Mouse (Mus musculus) testis, postnatal 10 days (tissue): ENCODE measurements at regions not wholly inside any gene's neighbourhood (a gene's known extent, or its start where the extent isn't known, plus 50 kb on each side); places are given as distances from the start of the nearest gene placed in this dataset.

Source experiments
- DNase-seq: peaks from one replicate; pipeline ENCODE4 v3.0.0; 2021; ENCODE audit warnings: low spot score

DNA sequence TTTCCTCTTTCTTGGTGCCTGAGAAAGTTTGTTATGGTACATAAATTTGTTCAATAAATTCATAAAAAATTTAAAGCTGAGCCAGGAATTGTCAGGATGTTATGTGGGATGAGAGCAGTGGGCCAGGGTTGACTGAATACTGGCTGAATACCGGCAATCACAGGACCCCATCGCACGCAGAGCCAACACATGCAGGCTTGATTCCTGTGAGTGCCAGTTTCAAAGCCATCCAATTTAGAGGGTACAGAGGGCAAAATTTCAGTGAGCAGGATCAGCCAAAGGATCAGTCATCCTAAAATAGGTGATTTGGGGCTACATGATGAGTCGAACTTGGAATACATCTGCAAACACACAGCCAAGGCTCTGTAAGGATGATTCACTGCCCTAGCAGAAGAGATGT, 583.6 kb upstream of the Nectin3 start:
- no peak for DNase-seq

- DNase-seq = no peak
Observed at GRCm38 (mm10) chr16:47080330-47080729, 582.0 kb upstream of the Nectin3 start.

GRCm38 (mm10) chr16:47059293-47059963, 561.1 kb upstream of the Nectin3 start:
- no peak for DNase-seq

DNA sequence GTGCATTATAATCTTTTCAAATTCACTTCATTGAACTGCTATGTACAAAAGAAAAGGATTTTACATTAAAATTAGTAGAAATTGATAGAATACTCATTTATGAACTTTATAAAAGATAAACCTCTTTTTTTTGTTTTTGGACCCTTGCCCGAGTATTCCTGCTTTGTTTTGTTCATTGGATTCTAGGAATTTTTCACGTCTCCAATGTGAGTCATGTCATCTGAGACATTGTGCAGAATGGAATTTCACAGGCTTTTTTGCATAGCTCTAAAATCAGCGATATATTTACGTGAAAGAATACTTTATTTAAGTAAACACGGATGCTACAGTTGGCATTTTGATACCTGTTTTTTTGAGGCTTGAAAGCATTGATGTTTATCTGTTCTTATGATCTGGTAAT, 560.5 kb upstream of the Nectin3 start:
- no peak for DNase-seq

- DNase-seq = no peak
Observed at GRCm38 (mm10) chr16:47025971-47026370, 527.6 kb upstream of the Nectin3 start.

- no peak for DNase-seq
Observed at GRCm38 (mm10) chr16:47017486-47017885, 519.2 kb upstream of the Nectin3 start.

DNA sequence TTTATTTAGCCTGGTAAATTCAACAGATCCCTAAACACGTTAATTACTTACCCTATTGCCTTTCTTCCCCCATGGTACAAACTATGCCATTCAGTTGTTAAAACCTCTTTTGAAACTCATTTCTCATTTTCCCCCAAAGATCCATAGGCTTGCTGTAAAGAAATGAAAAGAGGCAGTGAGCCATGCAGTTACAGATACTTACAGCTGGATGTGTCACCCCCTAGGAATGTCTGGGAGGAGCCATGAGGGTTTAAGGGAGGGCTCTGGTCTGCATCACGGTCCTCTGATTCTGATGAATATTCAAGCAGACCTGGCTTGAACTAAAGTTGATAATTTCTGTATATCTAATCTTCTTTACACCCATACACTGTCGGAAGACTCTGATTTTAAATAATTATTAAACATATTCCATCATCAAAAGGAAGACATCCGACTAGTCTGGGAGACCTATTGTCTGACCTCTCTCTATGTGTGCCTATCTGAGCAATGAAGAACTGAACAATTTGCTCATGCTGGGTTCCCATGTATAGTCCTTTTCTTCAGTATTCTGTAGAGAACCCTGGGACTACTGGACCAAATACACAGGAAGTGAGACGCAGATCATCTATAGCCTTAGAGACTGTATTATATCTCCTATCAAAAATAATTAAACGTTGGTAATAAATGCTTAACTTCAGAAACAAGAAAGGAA, 484.7 kb upstream of the Nectin3 start:
- no peak for DNase-seq

- no peak for DNase-seq
Observed at GRCm38 (mm10) chr16:46982272-46982909, 484.1 kb upstream of the Nectin3 start.

GRCm38 (mm10) chr16:46965741-46966140, 467.4 kb upstream of the Nectin3 start:
- DNase-seq = no peak

DNA sequence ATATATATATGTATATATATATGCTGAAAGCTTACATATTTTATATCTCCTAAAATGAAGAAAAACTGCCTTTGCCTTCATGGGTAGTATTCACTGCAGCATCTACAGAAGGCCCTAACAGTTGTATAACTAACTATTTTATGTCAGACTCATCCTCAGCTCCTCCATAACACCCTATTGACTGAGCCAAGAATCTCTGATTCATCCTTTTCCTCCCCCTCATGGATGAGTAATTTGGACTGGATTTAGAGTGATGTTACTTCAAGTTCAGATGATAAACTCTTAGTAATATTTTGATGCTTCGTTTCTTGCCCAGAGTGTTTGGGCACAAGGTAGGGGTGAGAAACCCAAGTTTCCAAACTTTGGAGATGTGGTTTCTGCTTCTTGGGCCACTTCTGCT, 458.7 kb upstream of the Nectin3 start:
- no peak for DNase-seq

- DNase-seq = peak; percentile 48
Observed at GRCm38 (mm10) chr16:46926060-46926459, 427.7 kb upstream of the Nectin3 start.

GRCm38 (mm10) chr16:46894576-46895203, 396.4 kb upstream of the Nectin3 start:
- no peak for DNase-seq

- DNase-seq = no peak
Observed at GRCm38 (mm10) chr16:46878739-46879138, 380.4 kb upstream of the Nectin3 start.

DNA sequence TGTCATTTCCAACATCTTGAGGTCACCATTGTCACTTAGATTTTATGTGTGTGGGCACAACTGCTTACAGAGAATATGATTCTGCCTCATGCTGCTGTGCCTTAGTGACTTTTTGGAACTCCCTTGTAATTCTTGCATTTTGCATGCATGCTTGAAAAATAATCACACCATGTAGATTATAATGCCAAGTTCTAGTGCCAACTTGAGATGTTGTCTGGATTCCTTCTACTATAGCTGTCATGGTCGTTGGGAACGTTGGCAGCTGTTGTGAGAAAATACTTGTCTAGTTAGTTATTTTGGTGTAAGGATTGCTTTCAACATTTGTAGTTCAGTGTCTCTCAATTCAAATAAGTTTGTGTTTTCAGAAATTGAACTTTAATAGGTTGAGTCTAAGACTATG, 365.6 kb upstream of the Nectin3 start:
- no peak for DNase-seq

GRCm38 (mm10) chr16:46849534-46849933, 351.2 kb upstream of the Nectin3 start:
- no peak for DNase-seq

GRCm38 (mm10) chr16:46848755-46849154, 350.4 kb upstream of the Nectin3 start:
- no peak for DNase-seq

- no peak for DNase-seq
Observed at GRCm38 (mm10) chr16:46847707-46848356, 349.5 kb upstream of the Nectin3 start.

DNA sequence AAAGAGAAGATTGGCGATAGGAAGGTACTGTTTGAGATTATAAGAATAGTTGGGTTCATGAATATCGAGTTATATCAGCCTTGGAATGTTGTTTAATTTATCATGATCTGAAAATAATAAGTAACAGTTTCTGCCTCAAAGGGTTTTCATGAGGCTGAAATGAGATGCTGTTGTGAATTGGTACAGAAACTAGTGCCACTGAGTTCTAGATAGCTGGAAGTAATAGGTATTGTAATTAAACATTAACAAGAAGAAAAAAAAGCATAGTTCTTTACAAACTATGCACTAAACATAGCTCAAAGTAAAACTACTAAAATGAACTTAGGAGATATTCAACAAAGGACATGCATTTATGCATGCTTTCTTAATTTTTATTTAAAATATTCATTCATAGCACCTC, 342.9 kb upstream of the Nectin3 start:
- DNase-seq = no peak

DNA sequence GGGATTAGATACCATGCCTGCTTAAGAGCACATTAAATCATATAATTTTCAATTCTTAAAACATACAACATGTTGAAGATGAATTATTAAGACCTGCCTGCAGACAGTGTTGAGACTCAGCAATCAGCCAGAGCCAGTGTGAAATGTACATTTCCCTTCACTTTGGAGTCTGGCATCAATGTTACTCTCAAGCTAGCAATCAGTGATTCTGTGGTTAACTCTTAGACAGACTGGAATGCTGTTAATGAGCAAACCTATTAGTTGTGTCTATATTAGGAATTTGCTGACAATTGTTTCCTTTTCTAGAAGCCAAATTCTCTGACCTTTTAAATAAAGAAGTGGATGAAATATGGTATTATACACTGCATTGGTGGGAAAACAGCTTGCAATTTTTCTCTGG, 342.4 kb upstream of the Nectin3 start:
- no peak for DNase-seq

GRCm38 (mm10) chr16:46825147-46825546, 326.8 kb upstream of the Nectin3 start:
- no peak for DNase-seq

GRCm38 (mm10) chr16:46822753-46823152, 324.4 kb upstream of the Nectin3 start:
- no peak for DNase-seq

- DNase-seq = no peak
Observed at GRCm38 (mm10) chr16:46818215-46818614, 319.9 kb upstream of the Nectin3 start.
